Mouse (Mus musculus): Measurements from ENCODE around the gene D3Ertd751e. TPM values are rescaled to one million over a fixed set of nuclear protein-coding genes. Genes with fewer than 3 reads are reported as not detected.

D3Ertd751e gene
- total RNA-seq (2021), result 10 to 100 TPM in 1 of 2 experiments, 1 to 10 TPM in 1; 8.2 to 10.2 TPM

DNA sequence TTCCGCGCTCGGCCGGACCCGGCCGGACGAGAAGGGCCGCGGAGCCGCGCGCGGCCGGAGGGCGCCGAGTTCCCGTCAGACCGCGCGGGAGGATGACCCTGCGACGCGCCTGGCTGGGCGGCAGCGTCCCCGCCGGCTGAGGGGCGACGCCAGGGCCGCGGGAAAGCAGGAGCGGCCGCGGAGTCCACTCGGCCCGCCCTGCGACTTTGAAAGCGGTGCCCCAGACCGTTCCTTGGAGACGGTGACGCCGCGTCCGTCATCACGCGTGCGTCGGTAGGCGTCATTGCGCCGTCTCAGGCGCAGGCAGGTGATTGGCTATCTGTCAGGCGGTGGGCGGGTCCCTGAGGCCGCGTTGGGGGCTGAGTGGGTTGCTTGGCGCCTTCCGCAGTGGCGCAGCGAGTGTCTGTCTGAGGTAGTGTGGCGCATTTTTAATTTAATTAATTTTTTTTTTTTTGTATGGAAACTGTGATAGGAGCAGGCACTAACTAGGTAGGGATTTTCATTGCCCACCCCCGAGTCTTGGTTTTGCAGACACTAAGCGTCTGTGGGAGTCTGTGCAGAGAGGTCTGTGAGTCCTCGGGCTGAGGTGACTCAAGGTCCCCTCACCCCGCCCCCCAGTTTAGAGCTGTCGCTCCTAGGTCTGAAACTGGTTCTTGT, at the start of gene D3Ertd751e, which contains the start of gene Sclt1:
Gene D3Ertd751e, plus strand, starts transcription at position 334 of the 657 bp plus-strand sequence.
Gene Sclt1, minus strand, starts transcription at position 237 of the 657 bp plus-strand sequence.
- intact Hi-C loops (cut with DNase I), result loop anchor here (5.0 to 10.0 kb wide), 4 partner anchors 180 to 945 kb away; no protein-coding TSS in a partner anchor
- DNase-seq, result peak; percentile 98 to 99

GRCm38 (mm10) chr3:41695681-41696080, 46.7 kb upstream of the D3Ertd751e start:
- intact Hi-C loops (cut with DNase I), result no loop called here
- no peak for DNase-seq

GRCm38 (mm10) chr3:41741601-41742277, 672 bp upstream of the D3Ertd751e start:
- no peak for DNase-seq
- intact Hi-C loops (cut with DNase I), result loop anchor here (5.0 to 10.0 kb wide), 4 partner anchors 179 to 944 kb away; no protein-coding TSS in a partner anchor

DNA sequence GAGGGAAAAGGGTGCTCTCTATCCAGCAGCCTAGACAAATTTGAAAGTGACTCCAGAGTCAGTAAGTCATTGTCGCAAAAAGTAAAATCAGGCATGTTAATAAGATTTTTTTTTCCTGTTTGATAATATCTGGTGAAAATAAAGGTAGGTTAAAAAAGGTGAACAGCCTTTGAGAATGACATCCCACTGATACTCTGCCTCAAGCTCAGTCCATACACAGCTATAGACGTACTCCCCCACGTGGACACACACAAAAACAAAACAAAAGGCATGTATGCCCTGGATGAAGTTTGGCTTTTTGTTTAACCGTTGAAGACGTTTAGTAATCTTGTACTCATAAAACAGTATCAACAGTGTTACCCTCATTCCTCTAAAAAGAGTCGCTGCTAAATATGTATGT, 1.0 kb downstream of the D3Ertd751e start:
- intact Hi-C loops (cut with DNase I), result loop anchor here (5.0 to 10.0 kb wide), 4 partner anchors 181 to 946 kb away; no protein-coding TSS in a partner anchor
- peak; percentile 20 to 28 for DNase-seq

GRCm38 (mm10) chr3:41754556-41754955, 12.1 kb downstream of the D3Ertd751e start:
- intact Hi-C loops (cut with DNase I), result no loop called here
- DNase-seq, result no peak

DNA sequence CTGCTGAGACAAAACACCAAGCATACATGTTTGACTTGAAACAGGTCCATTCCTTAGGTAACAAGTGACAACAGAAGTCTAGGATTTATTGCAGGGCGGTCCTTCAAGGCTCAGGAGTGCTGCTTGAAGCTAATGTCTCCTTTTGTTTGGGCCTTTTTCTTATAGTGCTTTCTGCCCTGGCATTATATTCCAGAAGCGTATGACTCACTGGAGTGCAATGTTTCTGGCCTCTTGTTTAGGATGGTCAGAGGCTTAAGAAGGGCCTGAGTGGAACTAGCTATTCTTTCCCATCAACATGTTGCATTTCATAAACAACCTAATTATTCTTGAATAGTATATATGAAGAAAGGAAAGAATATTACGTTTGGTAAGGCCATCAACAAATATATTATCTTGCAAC, 19.7 kb downstream of the D3Ertd751e start:
- DNase-seq, result no peak
- intact Hi-C loops (cut with DNase I), result no loop called here

DNA sequence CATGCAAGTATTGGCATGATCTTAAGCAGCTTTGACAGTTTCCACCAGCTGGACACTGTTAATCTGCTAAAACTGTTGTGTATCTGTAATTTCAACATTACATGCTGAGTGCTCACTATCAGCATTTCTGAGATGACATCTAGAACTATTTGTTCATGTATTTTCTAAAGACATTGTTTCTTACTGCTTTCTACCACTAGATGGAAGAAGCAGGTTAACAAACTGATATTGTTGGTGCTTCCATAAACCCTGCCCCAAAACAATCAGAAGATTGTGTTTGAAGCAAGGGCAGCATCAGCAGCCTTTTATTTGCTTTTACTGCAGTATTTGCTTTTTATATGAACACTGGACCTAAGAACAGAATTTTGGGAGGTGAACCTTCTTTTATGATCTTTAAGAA, 70.0 kb downstream of the D3Ertd751e start:
- no peak for DNase-seq
- intact Hi-C loops (cut with DNase I), result no loop called here

Other genes with a start within 250 kb of the D3Ertd751e start
- 10 to 100 TPM; 35.4 to 42.4 TPM for gene Jade1, start 186.9 kb upstream of the D3Ertd751e start, total RNA-seq (2021)
- gene Sclt1, start 97 bp upstream of the D3Ertd751e start, total RNA-seq (2021), result 1 to 10 TPM; 8.4 to 9.2 TPM

All from heart, postnatal 10 days (tissue).